Mouse (Mus musculus) heart, postnatal 4 days (tissue): Measurements from ENCODE around the gene Akt2. TPM values are rescaled to one million over a fixed set of nuclear protein-coding genes. Genes with fewer than 3 reads are reported as not detected.

Source experiments
- DNase-seq: peaks from one replicate; pipeline ENCODE4 v3.0.0; 2021
- total RNA-seq, 2 experiments: library from RNA; stranded (reverse); gene quantifications; 2 replicates each; pipeline ENCODE4 v1.2.3; 2021

Akt2 gene
- total RNA-seq, 2 experiments from 2014 or later: 158 to 164 TPM

- no peak for DNase-seq
Measured at GRCm38 (mm10) chr7:27590088-27590487, 1.3 kb upstream of the Akt2 start.

GRCm38 (mm10) chr7:27590566-27591213 lies 662 bp upstream of the Akt2 start:
- no peak for DNase-seq

- peak; percentile 15 for DNase-seq
Measured at GRCm38 (mm10) chr7:27592217-27592929, 1.0 kb downstream of the Akt2 start.

GRCm38 (mm10) chr7:27592934-27593645 lies 1.7 kb downstream of the Akt2 start:
- peak; percentile 34 for DNase-seq

- DNase-seq: peak; percentile 64
Measured at GRCm38 (mm10) chr7:27596586-27597503, 5.5 kb downstream of the Akt2 start.

- DNase-seq: no peak
Measured at GRCm38 (mm10) chr7:27598053-27598452, 6.7 kb downstream of the Akt2 start.

- DNase-seq: no peak
Measured at GRCm38 (mm10) chr7:27601628-27602027, 10.3 kb downstream of the Akt2 start.

GRCm38 (mm10) chr7:27602161-27602560 lies 10.8 kb downstream of the Akt2 start:
- DNase-seq: no peak

- no peak for DNase-seq
Measured at GRCm38 (mm10) chr7:27602835-27603234, 11.5 kb downstream of the Akt2 start.

GRCm38 (mm10) chr7:27604661-27605348 lies 13.5 kb downstream of the Akt2 start:
- DNase-seq: no peak

GRCm38 (mm10) chr7:27605499-27606285 lies 14.3 kb downstream of the Akt2 start:
- peak; percentile 75 for DNase-seq

- no peak for DNase-seq
Measured at GRCm38 (mm10) chr7:27606481-27607254, 15.3 kb downstream of the Akt2 start.

GRCm38 (mm10) chr7:27607580-27607979 lies 16.2 kb downstream of the Akt2 start:
- peak; percentile 88 for DNase-seq

- no peak for DNase-seq
Measured at GRCm38 (mm10) chr7:27608130-27608529, 16.8 kb downstream of the Akt2 start.

GRCm38 (mm10) chr7:27609285-27609684 lies 17.9 kb downstream of the Akt2 start:
- peak; percentile 29 for DNase-seq

- DNase-seq: no peak
Measured at GRCm38 (mm10) chr7:27609688-27610087, 18.3 kb downstream of the Akt2 start.

GRCm38 (mm10) chr7:27610370-27610769 lies 19.0 kb downstream of the Akt2 start:
- DNase-seq: no peak

GRCm38 (mm10) chr7:27610871-27611270 lies 19.5 kb downstream of the Akt2 start:
- DNase-seq: no peak

GRCm38 (mm10) chr7:27612940-27613339 lies 21.6 kb downstream of the Akt2 start:
- peak; percentile 54 for DNase-seq
